Mouse (Mus musculus): ENCODE data around the gene Inhbb.
A peak's percentile ranks its signal among the peaks of the same experiment; 100 is the strongest.

The Inhbb gene

DNA sequence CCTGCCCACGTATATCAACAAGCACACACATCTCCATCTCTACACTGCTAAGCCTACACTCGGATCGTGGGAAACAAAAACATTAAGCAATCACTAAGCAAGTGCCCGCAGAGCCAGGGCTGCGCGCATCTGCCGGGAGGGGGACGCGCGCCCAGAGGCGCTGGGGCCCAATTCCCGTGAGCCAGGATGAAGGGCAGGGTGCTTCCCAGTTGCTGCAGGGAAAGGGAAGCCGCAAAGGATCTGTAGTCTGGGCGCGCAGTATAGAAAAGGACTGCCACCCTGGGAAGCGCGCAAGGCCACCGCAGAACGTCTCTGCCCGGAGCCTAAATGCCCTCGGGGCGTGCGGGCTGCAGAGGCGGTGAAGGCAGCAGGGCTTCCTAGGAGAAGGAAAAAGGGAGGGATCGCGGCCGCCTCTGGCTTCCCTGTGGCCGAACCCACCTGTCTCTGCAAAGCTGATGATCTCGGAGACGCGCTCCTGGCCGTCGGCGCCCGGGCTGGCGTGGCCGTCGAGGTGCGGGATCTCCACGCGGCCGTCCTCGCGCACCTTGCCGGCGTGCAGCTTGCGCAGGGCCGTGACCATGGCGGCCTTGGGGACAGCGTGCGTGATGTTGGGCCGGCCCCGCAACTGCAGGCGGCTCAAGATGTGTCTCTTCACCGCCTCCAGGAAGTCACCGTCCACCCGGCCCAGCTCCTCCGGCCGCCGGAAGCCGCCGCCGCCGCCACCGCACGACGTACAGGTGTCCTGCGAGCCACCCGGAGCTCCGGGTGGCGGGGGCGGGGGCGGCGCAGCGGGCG, 1.7 kb downstream of the Inhbb start:
- DNase-seq (ENCODE audit: low read depth, low spot score): no peak

DNA sequence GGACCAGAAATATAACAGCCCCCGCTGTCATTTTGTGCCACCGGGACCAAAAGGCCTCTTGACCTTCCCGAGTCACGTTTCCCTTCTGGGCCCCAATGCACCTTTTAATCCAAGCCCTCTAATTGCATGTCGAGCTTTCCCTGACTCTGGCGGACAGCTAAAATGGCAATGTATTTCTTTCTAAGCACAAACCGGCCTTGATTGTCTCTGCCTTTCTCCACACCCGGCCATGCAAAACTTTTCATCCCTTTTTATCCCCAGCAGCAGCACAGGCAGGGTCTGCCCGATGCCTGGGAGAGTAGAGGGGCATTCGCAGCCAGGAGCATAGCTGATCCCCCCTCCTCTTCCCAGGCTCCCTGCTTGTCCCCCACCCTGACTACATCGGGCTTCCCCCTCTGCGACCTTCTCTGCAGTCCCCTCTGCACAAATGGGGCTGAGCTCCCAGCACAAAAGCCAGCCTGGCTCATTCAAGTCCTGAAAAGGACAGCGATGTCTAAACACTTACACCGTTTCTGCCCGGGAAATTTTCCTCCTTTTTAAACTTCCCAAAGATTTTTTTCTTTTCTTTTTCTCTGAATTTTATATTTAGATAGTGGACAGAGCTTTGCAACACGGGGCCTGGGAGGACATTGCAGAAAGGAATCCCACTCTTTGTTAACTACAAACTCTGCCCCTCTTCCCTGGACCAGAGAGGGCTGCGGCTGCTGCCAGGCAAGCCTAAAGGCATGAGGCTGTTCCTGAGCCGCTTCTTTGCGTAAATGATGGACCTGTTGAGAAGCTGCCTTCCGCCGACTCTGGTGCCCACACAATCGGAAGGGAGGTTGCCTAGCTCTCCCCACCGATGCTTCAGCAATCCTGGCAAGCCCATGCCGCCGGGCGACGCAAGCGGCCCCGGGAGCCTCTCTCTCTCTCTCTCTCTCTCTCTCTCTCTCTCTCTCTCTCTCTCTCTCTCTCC, 2.6 kb downstream of the Inhbb start:
- no peak for DNase-seq (ENCODE audit: low read depth, low spot score)

DNA sequence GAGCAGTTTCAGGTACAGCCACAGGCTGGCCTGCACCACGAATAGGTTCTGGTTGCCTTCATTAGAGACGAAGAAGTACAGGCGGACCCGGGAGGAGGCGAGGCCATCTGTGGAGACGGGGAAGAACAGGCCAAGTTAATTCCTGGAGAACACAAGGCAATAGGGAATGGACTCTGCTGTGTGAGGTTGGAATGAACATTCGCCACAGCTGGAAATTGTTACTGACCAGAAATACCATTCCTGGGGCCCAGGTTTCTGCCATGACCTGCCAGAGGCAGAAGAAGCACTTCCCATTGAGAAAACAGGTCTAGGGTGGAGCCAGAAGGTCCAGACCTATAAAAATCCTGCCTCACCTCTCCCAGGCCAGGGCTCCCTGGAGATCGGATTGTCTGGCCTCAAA, 4.1 kb downstream of the Inhbb start:
- DNase-seq (ENCODE audit: low read depth, low spot score): no peak

DNA sequence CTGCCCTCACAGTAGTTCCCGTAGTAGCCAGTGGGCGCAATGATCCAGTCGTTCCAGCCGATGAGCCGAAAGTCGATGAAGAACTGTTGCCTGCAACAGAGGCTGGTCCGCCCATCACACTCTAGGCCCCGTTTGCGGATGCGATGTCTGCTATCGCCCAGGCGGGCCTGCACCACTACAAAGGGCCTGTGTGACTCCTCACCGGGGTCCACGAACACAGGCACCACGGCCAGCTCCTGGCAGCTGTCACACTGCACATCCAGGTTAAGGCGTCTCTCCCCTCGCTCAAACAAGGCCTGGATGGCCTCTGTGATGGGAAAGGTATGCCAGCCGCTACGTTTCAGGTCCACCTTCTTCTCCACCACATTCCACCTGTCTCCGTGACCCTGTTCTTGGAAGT, 4.5 kb downstream of the Inhbb start:
- DNase-seq (ENCODE audit: low read depth, low spot score): no peak

DNA sequence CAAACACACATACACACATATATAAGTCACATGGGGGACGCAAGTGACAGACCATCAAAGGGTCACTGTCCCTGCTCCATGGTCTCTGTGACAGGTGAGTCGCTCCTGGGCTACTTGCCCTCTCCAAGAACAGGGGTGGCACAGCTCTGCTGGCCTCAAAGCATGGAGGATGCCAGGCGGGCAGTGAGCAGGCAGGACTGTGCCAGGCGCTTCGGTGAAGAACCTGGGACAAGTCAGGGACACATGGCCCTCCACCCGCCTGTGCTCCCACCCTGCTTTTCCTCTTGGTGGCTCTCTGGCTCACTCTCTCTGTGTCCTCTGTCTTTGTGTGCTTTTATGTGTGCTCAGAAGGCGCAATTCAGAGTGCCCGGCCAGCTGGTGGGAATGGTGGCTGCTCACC, 5.4 kb downstream of the Inhbb start:
- no peak for DNase-seq (ENCODE audit: low read depth, low spot score)

DNA sequence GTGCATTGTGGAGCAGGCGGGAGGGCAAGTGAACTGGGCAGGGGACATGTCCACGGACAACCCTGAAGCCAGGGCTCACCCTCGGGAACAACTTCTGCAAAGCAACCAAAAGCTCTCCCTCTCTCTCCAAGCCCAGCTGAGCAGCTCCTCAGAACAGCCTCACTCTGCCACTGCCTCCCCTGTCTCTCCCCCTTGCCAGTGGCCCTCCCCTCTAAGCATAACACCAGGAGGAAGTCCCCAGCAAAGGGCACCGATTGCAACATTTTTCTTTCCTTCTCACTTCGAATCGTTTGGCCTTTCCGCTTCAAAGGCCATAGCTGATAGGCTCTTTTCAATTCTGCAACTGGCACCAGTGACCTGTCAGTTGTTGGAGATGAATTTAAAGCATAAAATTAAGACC, 5.9 kb downstream of the Inhbb start:
- DNase-seq (ENCODE audit: low read depth, low spot score): no peak

DNA sequence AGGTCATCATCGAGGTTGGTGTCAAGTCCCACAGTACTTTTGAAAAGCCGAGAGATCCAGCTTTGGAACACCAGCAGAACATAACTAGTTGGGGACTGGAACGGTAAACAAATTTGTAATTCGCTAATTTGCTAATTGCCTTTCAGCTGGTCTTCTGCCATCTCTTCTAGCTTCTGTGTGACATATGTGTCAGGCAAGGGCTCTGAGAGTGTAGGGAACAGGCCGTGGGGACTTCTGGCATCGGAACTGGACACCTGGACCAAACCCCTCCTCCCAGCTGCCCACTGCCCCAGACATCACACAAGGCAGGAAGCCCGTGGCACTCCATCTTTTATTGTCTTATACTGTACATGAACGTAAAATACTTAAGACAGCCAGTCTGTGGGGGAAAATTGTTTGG, 6.9 kb downstream of the Inhbb start:
- DNase-seq (ENCODE audit: low read depth, low spot score): no peak

DNA sequence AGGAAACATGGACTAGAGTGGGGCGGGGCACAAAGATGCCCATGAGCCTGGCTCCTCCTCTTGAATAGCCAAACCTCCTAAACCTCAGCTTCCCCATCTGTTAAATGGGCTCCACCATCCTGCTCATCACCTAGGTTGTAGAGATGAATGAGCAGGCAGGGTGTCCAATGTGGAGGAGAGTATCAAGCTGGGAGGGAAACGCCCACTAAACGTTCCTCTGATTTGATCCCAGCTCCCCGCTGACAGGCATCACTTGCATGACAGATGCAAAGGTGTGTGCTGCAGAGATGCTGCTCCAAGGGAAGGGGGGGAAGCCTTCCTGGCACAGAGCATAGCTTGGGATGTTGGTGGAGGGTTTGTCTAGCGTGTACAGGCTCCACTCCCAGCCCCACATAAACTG, 11.4 kb downstream of the Inhbb start:
- DNase-seq (ENCODE audit: low read depth, low spot score): no peak

DNA sequence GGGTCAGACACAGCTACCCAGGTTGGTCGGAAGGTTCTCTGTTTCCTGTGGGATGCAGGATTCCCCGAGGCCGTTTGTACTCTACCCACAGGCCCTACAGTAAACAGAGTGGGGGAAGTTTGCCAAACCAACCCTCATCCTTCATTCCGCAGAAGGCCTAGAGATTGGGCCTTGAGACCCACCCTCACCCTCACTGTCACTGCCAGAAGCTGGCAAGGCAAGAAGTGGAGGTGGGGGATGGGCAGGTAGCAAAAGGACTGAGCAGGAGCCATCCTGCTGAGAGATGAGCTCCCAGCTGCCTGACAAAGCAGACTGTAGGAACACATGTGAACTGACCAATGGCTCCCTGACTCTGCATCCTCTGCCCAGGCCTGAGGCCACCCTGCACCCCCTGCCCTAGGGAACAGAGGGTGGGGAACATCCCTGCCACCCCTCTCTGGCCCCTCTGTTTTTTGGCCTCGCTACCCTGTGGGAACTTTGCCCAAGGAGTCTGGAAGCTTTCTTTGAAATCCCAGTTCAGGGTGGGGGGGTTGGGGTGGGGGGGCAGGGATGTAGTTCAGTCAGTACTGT, 12.4 kb downstream of the Inhbb start:
- DNase-seq (ENCODE audit: low read depth, low spot score): peak; percentile 39

DNA sequence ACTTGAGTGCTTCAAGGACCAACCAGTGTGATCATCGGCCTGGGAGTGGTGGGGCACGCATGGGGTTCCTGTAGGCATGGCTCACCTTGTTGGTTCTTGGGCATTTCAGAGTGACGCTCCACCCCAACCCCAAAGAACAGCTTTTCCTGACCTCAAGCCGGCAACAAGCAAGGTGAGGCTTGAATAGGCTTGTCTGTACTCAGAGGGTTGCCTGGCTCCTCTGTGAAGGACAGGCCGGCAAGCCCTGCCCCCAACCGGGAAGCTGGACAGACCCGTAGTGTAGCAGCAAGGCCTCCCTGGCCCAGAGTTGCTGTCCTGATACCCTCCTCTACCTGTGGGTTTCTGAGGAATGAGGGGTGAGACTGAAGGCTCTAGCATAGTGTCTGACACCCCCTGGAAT, 12.9 kb downstream of the Inhbb start:
- DNase-seq (ENCODE audit: low read depth, low spot score): no peak

DNA sequence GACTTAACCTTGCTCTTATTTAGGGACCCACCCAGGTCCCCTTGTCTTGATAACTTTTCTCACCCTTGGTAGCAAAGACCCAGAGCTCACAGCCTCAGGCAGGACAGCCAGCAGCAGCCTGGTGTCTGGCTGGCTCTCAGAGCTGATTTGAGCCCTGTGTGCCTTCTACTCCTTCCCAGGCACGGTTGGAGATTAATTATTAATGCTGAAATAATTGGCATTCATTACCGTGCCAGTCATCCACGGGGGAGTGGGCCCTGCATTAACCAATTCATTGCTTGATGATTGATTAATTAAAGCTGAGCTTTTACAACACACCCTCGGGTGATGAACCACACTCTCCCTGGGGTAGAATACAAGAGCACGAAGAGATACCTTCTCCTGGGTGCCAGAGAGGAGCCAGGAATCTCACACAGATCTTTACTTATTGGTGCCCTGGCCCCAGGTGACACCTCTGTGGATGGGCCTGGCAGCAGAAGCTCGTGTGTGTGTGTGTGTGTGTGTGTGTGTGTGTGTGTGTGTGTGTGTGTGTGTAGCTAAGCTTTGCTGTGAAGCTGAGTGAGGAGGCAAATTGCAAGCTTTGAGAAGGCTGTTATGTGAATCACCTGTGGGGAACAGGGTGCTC, 14.2 kb downstream of the Inhbb start:
- DNase-seq (ENCODE audit: low read depth, low spot score): no peak

DNA sequence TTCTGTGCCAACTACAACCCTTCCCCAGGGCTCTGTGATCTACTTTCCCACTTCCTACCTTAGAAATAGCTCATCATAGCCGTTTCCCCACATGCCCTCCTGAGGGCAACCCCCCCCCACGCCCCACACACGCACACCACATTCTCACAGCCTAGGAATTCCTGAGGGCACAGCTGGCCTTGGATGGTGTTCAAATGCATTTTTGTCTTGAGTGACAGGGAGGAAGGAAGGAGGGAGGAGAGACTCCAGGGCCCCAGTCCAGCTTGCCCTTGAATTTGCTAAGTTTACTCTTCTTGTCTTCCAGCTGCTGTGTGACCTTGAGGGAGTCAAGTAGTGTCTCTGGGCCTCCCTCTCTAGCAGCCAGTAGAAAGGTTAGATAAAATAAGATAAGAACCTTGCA, 17.2 kb downstream of the Inhbb start:
- peak; percentile 91 for DNase-seq (ENCODE audit: low read depth, low spot score)

DNA sequence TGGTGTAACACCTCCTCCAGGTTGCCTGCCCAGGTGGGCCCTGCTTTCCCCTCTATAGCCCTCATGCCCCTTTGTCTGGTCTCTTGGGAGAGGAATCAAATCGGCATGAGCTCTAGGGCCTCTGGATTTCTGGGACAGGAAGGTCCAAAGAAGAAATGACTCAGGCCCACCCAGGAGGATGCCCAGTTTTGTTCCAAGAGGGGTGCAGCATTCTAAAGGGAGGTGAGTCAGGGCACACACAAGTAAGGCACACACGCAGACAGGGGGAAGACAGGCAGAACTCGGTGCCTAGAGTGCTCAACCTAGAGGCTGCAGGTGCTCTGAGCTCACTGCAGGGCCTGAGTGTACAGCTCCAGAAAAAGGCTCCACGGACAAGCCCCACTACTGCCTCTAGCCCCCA, 17.7 kb downstream of the Inhbb start:
- DNase-seq (ENCODE audit: low read depth, low spot score): peak; percentile 78

DNA sequence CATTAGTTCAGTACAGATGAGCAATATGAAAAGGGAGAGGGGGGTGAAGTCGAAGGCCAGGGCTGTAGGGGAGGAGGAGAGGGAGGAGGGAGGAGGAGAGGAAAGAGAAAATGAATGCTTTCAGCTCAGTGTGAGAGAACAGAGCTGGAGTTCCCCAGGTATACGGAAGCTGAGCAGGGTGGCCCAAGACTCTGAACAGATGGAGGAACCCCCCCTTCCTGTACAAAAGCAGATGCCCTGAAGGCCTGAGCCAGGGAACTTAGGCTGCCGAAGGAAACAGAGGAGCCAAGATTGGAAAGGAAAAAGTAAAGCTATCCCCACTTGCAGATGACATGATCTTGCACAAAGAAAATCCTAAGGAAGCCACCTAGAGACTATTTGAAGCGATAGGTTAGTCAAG, 20.8 kb downstream of the Inhbb start:
- no peak for DNase-seq (ENCODE audit: low read depth, low spot score)

DNA sequence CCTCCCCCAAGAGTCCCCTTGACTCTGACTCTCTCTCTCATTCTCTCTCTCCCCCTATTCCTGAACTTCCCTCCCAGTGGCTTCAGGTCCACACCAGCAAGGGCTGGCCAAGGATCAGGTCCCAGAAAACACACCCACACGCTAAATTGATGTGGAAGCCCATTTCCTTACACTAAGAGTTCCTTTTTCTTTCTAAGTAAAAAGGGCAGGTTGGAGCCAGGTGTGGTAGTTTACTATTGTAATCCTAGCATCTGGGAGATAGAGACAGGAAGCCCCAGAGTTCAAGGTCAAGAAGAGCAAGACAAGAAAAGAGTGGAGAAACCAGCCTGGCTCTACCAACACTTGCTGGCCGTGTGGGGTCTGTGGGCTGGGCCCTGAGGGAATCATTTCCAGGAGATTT, 23.4 kb downstream of the Inhbb start:
- no peak for DNase-seq (ENCODE audit: low read depth, low spot score)

DNA sequence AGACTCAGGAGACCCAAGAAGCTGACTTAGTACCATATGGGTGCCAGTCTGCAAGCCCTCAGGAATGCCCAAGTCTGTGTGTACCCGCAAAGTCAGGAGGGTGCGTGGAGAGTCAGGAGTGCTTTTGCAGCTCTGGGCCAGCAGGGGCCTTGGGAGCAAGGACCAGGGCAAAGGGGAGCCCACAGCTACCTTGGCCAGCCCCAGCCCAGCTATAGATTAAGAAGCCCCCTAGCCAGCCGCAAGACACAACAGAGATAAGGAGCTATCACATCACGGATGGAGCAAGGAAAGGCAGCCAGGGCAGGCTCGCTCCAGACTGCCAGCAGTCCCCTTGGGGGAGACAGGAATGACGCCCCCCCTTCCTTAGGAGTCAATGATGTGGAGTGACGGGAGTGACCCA, 24.2 kb downstream of the Inhbb start:
- no peak for DNase-seq (ENCODE audit: low read depth, low spot score)

DNA sequence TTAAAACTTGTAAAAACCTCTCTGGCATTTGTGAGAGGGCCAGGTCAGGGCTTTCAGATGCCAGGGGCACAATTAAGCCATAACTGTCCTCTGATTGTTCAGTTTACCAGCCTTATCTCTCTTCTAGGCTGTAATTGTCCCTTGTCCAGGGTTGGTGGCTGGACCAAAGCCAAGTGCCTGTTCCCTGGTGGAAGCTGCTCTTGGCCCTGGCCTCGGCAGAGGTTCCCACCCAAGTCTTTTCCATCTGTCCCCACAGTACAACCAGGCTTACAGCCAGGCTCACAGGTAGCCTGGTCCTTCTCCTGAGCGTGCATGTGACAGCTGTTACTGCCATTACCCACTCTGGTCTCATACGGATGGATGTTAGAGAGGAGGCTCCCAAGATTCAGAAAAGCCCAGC, 30.7 kb downstream of the Inhbb start:
- peak; percentile 15 for DNase-seq (ENCODE audit: low read depth, low spot score)

DNA sequence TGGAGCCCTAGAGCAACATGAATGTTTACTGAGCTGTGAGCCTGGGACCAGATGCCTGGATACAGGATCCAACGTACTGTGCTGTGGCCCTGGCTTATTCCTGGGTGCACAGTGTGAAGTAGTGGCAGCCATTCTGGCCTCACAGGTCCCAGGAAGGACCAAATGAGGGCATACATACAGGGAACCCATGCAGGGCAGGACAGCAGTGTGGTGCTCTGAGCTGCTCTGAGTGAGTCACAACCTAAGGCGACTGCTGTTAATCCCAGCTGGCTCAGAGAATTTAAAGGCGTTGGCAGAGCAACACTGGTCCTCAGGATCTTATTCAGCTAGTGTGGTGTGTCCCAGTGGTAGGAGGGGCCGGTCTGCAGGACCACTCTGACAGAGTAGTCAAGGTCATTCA, 31.4 kb downstream of the Inhbb start:
- peak; percentile 53 for DNase-seq (ENCODE audit: low read depth, low spot score)

DNA sequence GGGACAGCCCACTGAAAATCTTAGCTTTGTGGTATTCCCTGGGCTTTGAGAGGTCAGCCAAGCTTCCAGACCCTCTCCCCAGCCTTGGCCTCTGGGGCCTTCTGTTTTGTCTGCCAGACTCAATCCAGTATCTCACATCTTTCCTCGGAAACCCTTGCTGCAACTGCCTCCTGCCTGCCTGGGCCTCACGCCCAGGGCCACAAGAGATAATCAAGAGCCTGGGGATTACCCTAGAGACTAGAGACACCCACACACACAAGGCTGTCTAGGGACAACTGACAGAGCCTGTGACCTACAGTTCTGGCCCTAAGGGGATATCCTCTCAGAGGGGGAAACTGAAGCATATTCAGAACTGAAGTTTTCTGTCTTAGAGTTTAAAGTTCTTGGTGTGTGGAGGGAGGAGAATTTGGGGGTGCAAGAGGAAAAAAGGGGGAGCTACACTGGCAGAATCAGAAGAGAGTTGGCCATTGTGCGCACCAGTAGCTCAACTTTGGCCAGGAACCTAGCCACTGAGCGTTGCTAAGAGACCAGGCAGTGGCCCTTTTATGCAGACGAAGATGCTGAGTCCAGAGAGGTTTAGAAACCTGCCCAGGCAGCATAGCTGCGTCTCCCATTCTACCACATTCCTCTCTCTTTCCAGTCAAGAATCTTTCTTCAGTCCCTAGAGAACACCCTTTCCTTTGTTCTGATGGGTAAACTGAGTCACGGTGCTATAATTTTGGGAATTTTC, 32.1 kb downstream of the Inhbb start:
- DNase-seq (ENCODE audit: low read depth, low spot score): no peak

DNA sequence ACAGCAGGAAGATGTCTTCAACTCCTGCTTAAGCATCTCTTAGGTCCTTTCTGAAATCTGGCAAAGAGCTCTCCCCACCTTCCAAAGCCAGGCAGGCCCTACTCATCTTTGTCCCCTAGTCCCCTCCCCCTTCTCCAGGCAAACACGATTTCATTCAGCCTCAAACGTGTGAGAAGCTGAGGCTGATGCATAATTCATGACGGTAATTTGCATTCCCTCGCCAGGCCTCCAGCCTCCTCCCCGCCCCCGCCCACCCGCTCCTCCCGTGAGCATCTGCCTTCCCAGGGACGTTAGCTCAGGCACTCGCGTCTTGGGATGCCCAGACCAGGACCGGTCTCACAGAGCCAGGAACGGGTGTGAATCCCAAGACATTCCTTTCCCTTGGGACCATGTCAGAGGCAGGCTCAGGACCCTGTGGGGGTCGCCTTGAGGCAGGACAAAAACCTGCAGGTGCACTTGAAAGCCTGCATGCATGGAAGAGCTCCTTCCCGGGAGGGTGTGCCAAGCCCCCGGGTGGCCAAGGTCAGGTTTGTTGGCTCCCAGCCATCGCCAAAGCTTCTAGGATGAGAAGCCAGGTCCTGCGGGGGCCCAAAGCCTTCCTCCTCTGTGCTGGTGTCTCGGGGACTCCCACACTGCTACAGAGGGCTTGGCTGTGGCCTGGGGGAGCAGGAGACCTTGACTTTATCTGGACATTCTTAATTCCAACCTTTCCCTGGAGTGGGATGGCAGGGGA, 33.2 kb downstream of the Inhbb start:
- no peak for DNase-seq (ENCODE audit: low read depth, low spot score)

DNA sequence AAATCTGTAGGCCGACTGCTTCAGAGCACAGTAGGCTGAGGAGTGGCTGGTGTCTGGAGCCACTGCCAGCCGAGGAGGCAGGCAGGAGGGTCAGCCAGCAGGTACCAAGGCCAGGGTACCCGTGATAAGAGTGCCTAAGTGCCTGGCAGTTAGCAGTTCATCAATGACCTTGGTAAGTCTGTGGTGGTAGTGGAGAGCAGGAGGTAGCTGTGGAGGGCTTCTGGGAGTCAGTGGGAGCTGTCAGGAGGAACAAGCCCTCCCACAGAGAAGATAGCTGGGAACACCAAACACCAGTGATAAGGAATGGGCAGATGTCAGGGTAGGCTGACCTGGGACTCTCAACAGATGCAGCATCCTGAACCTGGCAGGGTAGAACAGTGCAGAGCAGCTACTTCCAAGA, 35.7 kb downstream of the Inhbb start:
- DNase-seq (ENCODE audit: low read depth, low spot score): no peak
